Mouse (Mus musculus): ENCODE results near the gene 1600015I10Rik.

DNA sequence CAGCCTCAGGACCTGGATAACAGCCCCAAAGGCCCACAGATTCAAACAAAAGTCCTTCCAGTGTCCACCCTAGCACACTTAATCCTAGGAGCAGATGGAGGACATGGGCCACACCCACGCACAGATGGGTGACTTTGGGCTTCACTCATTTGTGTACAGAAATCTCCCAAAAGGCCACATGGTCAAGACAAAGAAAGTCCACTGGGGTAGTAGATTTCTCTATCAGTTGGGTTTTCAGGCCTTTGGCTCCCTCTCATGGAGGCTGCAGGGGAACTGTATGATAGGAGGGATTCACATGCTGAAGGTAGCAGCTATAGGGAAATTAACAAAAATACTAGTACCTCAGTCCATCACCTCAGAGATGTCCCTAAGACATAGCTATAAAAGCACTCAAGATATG is 28.4 kb downstream of the 1600015I10Rik start:
- TF ChIP-seq GATA1 (IDR thresholded peaks at IDR 0.05; ENCODE audit: low read length), result no peak
- no peak for TF ChIP-seq TAL1 (IDR thresholded peaks at IDR 0.05; ENCODE audit: low read length)

All from erythroblast, embryonic 14.5 days (primary cell).